Mouse (Mus musculus) ES-Bruce4 (cell line): ENCODE results near the gene Mybpc2.

Source experiments
- CTCF ChIP-seq: IDR thresholded peaks from one replicate; pipeline ENCODE4 v1.8.1; 2011; ENCODE audit warnings: low read depth, low read length
- EP300 ChIP-seq: IDR thresholded peaks from 2 replicates; pipeline ENCODE4 v1.6.1; 2011; ENCODE audit warnings: low read depth, low read length; ENCODE audit not compliant: insufficient read depth
- POLR2A ChIP-seq: IDR thresholded peaks from one replicate; pipeline ENCODE4 v1.8.1; 2011; ENCODE audit warnings: low read length; ENCODE audit not compliant: insufficient read depth

GRCm38 (mm10) chr7:44549621-44550408 lies 25.4 kb upstream of the Mybpc2 start:
- TF ChIP-seq CTCF (no peak), POLR2A (no peak), EP300 (no peak)
